Mouse (Mus musculus): ENCODE results near the gene Krt80. TPM values are rescaled to one million over a fixed set of nuclear protein-coding genes. Genes with fewer than 3 reads are reported as not detected.

Gene Krt80
- total RNA-seq (2021) = 1 to 10 TPM; 2.9 to 3.9 TPM
- long read RNA-seq, experiment 1, partial matches to known transcripts = 0 of 2 reads
- long read RNA-seq, experiment 1, other reads (novel, unspliced or antisense) = 1 of 2 reads
- long read RNA-seq, experiment 2, partial matches to known transcripts = 0 of 2 reads
- long read RNA-seq, experiment 2, other reads (novel, unspliced or antisense) = 0 of 2 reads

DNA sequence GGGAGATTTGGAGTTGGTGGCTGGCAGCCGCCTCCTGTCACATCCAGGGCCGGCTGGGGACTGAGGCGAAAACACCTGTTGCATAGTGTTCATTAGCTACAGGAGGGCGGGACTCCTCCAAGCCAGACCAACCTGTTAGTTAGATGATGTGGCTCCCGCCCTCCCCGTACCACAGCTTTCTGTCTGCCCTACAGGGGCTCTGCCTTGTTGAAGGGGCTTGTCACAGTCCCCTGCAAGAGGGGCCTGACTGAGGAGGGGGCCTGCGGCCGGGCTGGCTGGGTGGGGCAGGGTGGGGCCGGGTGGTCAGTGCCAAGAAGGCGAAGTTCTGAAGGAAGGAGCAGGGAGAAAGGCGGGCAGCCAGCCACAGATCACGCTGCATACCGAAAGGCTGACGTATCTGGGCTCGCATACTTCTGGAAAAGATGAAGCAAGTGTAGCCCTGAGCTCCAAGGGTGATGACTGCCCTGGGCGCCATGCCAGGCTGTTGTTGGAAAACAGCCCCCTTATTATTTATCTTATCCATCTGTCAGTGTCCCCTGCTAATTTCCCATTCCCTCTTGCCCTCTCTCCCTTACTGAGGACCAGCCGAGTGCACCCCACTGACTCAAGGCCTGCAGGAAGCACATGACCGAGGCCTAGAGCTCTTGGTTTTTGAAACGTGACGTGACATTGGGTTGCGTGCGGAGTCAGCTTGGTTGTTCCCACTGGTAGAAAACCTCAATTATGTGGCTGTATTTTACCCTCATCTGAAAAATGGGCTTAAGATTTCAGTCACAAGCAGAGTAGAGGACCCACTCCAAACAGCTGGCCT, at the start of gene Krt80:
TSS of gene Krt80 (minus strand) at position 62 of the 811 bp plus-strand sequence.
- Histone ChIP-seq H3K27ac (no peak within 1 kb of the TSS), H3K4me3 (no peak within 1 kb of the TSS)
- intact Hi-C loops (cut with DNase I) = no loop called here
- DNase-seq (ENCODE audit: extremely low spot score in 1 of 2, low spot score in 2 of 2) = no peak
- TF ChIP-seq CTCF (IDR thresholded peaks at IDR 0.05) = no peak

- no peak for DNase-seq (ENCODE audit: extremely low spot score in 1 of 2, low spot score in 2 of 2)
- intact Hi-C loops (cut with DNase I) = no loop called here
- no peak overlapping the region for H3K4me3 ChIP-seq
- H3K27ac ChIP-seq = no peak overlapping the region
- no peak for TF ChIP-seq CTCF (IDR thresholded peaks at IDR 0.05)
Observed at GRCm38 (mm10) chr15:101418950-101419349, 49.0 kb upstream of the Krt80 start.

DNA sequence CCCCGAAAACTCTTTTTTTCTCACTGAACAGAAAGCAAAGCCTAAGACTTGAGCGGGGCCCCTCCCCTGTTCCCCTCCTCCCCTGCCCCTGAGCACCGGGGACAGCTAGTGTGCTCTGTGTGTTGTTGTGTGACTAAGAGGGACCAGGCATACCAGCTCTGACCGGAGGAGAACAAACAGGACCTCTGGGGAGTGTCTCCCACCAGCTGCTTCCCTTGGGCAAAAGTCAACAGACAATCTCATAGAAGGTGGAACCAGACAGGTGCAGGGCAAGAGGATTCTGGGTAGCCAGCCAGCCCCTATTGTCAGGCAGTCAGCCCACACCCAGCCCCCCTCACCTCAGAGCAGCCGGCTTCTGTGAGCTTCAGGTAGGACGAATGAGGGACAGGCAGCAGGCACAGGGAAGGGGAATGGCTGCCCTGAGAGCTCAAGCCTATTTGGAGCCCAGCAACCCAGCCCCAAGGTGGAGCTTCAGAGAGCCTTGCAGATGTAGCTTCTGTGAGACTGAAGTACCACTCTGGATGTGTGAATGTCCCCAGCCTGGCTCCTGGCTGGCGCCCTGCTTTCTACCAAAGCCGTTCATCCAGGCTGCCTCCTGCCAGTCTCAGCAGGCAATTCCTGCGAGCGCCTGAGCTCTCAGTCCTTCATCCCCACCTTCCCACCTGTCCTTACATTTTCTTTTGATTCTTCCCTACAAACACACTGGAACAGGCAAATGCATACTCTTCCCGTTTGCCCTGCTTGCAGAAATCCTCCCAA, 45.0 kb upstream of the Krt80 start:
- H3K27ac ChIP-seq = no peak overlapping the region
- intact Hi-C loops (cut with DNase I) = no loop called here
- no peak overlapping the region for H3K4me3 ChIP-seq
- TF ChIP-seq CTCF (IDR thresholded peaks at IDR 0.05) = no peak
- DNase-seq (ENCODE audit: extremely low spot score in 1 of 2, low spot score in 2 of 2) = no peak

- peak; percentile 1; the same call in 1 of the 2 replicates for TF ChIP-seq CTCF (IDR thresholded peaks at IDR 0.05)
- no peak for DNase-seq (ENCODE audit: extremely low spot score in 1 of 2, low spot score in 2 of 2)
- H3K4me3 ChIP-seq = no peak overlapping the region
- H3K27ac ChIP-seq = no peak overlapping the region
- intact Hi-C loops (cut with DNase I) = no loop called here
Observed at GRCm38 (mm10) chr15:101413916-101414635, 44.1 kb upstream of the Krt80 start.

DNA sequence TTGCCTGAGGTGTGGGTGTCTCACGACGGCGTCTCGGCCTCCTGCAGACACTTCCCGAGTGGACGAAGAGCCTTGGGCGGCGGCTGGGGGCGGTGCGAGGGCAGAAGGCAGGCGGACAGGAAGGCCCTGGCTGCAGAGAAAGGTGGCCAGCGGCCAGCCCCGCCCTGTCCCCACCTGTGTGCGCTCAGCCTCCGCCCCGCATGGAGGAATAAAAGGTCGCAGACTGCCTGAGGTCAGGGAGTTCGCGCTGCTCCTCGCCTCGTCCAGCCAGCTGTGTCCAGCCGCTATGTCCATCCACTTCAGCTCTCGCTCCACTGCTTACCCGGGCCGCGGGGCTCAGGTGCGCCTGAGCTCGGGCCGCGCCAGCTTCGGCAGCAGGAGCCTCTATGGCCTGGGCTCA, 42.2 kb upstream of the Krt80 start:
- intact Hi-C loops (cut with DNase I) = no loop called here
- Histone ChIP-seq H3K4me3 (no peak overlapping the region), H3K27ac (no peak overlapping the region)
- TF ChIP-seq CTCF (IDR thresholded peaks at IDR 0.05) = no peak
- DNase-seq (ENCODE audit: extremely low spot score in 1 of 2, low spot score in 2 of 2) = no peak

GRCm38 (mm10) chr15:101410775-101411174, 40.8 kb upstream of the Krt80 start, which contains the start of gene Krt7:
Gene Krt7 (plus strand): TSS chr15:101411043.
- TF ChIP-seq CTCF (IDR thresholded peaks at IDR 0.05) = no peak
- no peak within 1 kb of the TSS for H3K27ac ChIP-seq
- no peak for DNase-seq (ENCODE audit: extremely low spot score in 1 of 2, low spot score in 2 of 2)
- no peak within 1 kb of the TSS for H3K4me3 ChIP-seq
- intact Hi-C loops (cut with DNase I) = no loop called here

GRCm38 (mm10) chr15:101398269-101398668, 28.3 kb upstream of the Krt80 start:
- no peak overlapping the region for H3K4me3 ChIP-seq
- intact Hi-C loops (cut with DNase I) = no loop called here
- no peak for TF ChIP-seq CTCF (IDR thresholded peaks at IDR 0.05)
- H3K27ac ChIP-seq = no peak overlapping the region
- DNase-seq (ENCODE audit: extremely low spot score in 1 of 2, low spot score in 2 of 2) = no peak

- TF ChIP-seq CTCF (IDR thresholded peaks at IDR 0.05) = no peak
- intact Hi-C loops (cut with DNase I) = no loop called here
- H3K4me3 ChIP-seq = no peak overlapping the region
- no peak overlapping the region for H3K27ac ChIP-seq
- no peak for DNase-seq (ENCODE audit: extremely low spot score in 1 of 2, low spot score in 2 of 2)
Observed at GRCm38 (mm10) chr15:101397683-101398082, 27.7 kb upstream of the Krt80 start.

- Histone ChIP-seq H3K27ac (no peak overlapping the region), H3K4me3 (no peak overlapping the region)
- TF ChIP-seq CTCF (IDR thresholded peaks at IDR 0.05) = no peak
- intact Hi-C loops (cut with DNase I) = no loop called here
- DNase-seq (ENCODE audit: extremely low spot score in 1 of 2, low spot score in 2 of 2) = no peak
Observed at GRCm38 (mm10) chr15:101396921-101397320, 27.0 kb upstream of the Krt80 start.

DNA sequence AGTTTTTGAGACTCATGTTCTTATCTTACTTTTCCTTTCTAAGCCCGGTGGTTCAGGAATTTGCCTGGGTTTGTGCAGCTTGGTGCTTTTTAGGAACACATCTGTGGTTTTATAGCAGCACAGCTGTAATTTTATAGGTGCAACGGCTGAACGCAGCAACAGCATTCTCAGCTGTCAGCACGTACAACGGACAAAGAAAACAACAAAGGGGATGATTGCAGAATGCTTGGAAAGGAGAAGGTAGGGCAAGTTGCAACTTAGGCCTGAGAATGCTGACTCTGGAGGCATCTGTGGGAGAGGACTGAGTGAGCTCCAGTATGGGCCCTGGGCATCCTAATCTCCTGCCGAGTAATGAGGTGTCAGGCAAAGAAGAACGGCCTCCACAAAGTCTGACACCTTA, 26.5 kb upstream of the Krt80 start:
- Histone ChIP-seq H3K27ac (no peak overlapping the region), H3K4me3 (no peak overlapping the region)
- intact Hi-C loops (cut with DNase I) = no loop called here
- no peak for TF ChIP-seq CTCF (IDR thresholded peaks at IDR 0.05)
- DNase-seq (ENCODE audit: extremely low spot score in 1 of 2, low spot score in 2 of 2) = no peak

GRCm38 (mm10) chr15:101394908-101395307, 24.9 kb upstream of the Krt80 start:
- H3K27ac ChIP-seq = no peak overlapping the region
- H3K4me3 ChIP-seq = no peak overlapping the region
- no peak for DNase-seq (ENCODE audit: extremely low spot score in 1 of 2, low spot score in 2 of 2)
- no peak; the same call in 1 of the 2 replicates for TF ChIP-seq CTCF (IDR thresholded peaks at IDR 0.05)
- intact Hi-C loops (cut with DNase I) = no loop called here

All from left cerebral cortex, adult 2 months (tissue).